Mouse (Mus musculus) heart, embryonic 11.5 days (tissue): ENCODE data around the gene Izumo1. TPM values are rescaled to one million over a fixed set of nuclear protein-coding genes. Genes with fewer than 3 reads are reported as not detected.
"Not testable (repeated sequence)": the region's sequence is repeated elsewhere in the genome, so short reads cannot be mapped to it uniquely, and the experiment has no call there.

Experiments
- ATAC-seq: fragments of 200-750 bp; cut with Nextera tagmentation; replicated peaks from 2 replicates; pipeline ENCODE4 v1.8.0; 2017; ENCODE audit warnings: moderate library complexity; ENCODE audit not compliant: insufficient number of reproducible peaks, low FRiP score, low TSS enrichment
- H3K27ac ChIP-seq: fragments of 300-500 bp; sonication (generic); 2 replicates; pipeline ENCODE4 v1.5.1; 2014; ENCODE audit warnings: mild to moderate bottlenecking, low read depth, low read length
- H3K27me3 ChIP-seq: fragments of 300-500 bp; sonication (generic); 2 replicates; pipeline ENCODE4 v1.6.1; 2014; ENCODE audit warnings: mild to moderate bottlenecking, low read length, mixed read lengths; ENCODE audit not compliant: control insufficient read depth, insufficient read depth
- H3K36me3 ChIP-seq: fragments of 300-500 bp; sonication (generic); 2 replicates; pipeline ENCODE4 v1.6.1; 2014; ENCODE audit warnings: mild to moderate bottlenecking, low read length, moderate library complexity, mixed read lengths; ENCODE audit not compliant: control insufficient read depth, insufficient read depth
- H3K4me1 ChIP-seq: fragments of 300-500 bp; sonication (generic); 2 replicates; pipeline ENCODE4 v1.6.1; 2014; ENCODE audit warnings: low read length; ENCODE audit not compliant: control insufficient read depth, insufficient read depth
- H3K4me2 ChIP-seq: fragments of 300-500 bp; sonication (generic); 2 replicates; pipeline ENCODE4 v1.6.1; 2014; ENCODE audit warnings: mild to moderate bottlenecking, moderate library complexity
- H3K4me3 ChIP-seq: fragments of 300-500 bp; sonication (generic); 2 replicates; pipeline ENCODE4 v1.5.1; 2014; ENCODE audit warnings: low read depth, low read length
- H3K9ac ChIP-seq: fragments of 300-500 bp; sonication (generic); 2 replicates; pipeline ENCODE4 v1.6.1; 2014; ENCODE audit warnings: mild to moderate bottlenecking, low read depth, low read length, moderate library complexity
- H3K9me3 ChIP-seq: fragments of 300-500 bp; sonication (generic); replicated peaks from 2 replicates; pipeline ENCODE4 v1.6.1; 2016; ENCODE audit warnings: low read length; ENCODE audit not compliant: control insufficient read depth
- WGBS: fragments of 180-500 bp; shearing (Covaris S2); extraction: QIAGEN DNeasy Blood & Tissue Kit; methylation state at CpG from one replicate; pipeline ENCODE4 v1.1.7; 2014; ENCODE audit not compliant: insufficient replicate concordance; 5-methylcytosine and 5-hydroxymethylcytosine counted together
- polyA plus RNA-seq: library from polyadenylated mRNA; unstranded; fragments of >200 nt; fragmentation: Nextera tagmentation; extraction: Ambion mirVana; gene quantifications from 2 replicates; pipeline ENCODE4 v1.2.1, GENCODE M21; 2014

The Izumo1 gene
- polyA plus RNA-seq, 1 experiment from 2014 or later = 0.34 TPM

DNA sequence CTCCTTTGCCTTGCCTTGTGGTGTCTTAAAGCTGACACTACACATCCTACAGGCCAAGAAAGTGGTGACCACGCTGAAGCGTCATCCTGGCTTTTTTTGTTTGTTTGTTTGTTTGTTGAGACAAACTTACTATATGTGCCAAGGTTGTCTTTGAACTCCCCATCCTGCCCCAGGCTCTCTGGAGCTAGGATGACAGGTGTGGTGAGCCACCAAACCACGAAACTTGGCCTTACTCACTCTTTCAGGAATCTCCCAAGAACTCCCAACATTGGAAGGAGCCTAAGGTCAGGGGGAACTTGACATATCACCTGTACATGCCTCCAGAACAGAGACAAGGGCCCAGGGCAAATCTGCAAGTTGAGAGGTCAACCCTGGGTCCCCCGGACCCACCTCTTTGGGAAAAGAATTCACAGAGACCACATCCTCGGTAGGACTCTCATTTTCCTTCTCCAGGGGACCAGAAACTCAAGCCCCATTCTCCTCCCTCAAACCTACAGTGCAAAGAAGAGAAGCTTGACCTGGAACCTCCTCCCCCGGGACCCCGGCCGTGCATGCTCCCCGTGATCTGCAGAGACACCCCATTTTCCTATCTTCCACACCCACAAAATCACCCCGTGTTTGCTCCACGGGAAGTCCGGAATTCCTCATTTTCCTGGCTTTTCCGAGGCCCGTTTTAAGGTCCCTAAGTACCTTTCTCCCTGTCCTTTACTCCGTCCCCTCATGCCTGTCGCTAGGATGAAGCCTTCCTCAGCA is 21.1 kb downstream of the Izumo1 start:
- Histone ChIP-seq H3K9ac (peak overlapping the region; percentile 80), H3K4me2 (peak overlapping the region; percentile 76), H3K9me3 (no peaks in the 10 kb centered on the region), H3K27me3 (no peaks in the 10 kb centered on the region; the same call in 1 of the 2 replicates), H3K4me1 (peaks cover 30% of the 10 kb centered on the region), H3K4me3 (peak overlapping the region; percentile 42), H3K27ac (peak overlapping the region; percentile 58), H3K36me3 (no peaks in the 10 kb centered on the region)
- ATAC-seq = no peak
- WGBS = 40% methylated on average over 16 of the region's 16 CpGs

DNA sequence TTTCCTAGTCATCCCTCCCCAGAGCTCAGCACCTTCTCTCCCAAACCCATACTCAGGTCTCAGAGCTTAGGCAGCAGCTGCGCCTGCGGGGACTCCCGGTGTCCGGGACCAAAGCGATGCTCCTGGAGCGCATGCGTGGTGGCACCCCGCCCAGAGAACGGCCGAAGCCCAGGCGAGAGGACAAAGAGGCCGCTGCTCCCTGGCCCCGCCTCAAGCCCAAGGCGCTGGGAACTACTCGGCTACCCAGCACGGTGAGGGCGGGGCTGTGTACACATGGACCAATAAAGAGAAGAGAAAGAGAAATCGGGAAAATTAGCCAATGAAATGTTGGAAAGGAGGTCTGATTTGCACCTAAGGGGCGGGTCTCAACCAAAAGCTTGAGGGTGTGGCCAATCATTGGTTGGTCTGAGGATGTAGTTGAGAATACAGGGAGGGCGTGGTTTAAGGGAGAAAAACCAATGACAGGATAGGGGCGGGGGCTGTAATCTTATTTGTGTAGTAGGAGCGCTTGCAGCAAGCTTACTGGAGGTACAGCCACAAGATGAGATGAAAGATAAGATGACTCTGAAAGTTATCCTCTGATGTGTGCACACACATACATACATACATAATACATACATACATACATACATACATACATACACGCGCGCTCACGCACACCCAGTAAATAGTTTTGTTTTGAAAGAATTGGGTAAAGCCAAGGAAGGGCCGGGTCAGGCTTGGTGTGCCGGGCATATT is 22.0 kb downstream of the Izumo1 start:
- Histone ChIP-seq H3K4me2 (peak overlapping the region; percentile 76), H3K27ac (peak overlapping the region; percentile 58), H3K4me3 (peak overlapping the region; percentile 42), H3K9me3 (no peaks in the 10 kb centered on the region), H3K36me3 (no peaks in the 10 kb centered on the region), H3K9ac (peak overlapping the region; percentile 80), H3K27me3 (no peaks in the 10 kb centered on the region; the same call in 1 of the 2 replicates), H3K4me1 (peaks cover 27% of the 10 kb centered on the region)
- peak; percentile 86 for ATAC-seq
- 4% methylated on average over 28 of the region's 28 CpGs for WGBS

DNA sequence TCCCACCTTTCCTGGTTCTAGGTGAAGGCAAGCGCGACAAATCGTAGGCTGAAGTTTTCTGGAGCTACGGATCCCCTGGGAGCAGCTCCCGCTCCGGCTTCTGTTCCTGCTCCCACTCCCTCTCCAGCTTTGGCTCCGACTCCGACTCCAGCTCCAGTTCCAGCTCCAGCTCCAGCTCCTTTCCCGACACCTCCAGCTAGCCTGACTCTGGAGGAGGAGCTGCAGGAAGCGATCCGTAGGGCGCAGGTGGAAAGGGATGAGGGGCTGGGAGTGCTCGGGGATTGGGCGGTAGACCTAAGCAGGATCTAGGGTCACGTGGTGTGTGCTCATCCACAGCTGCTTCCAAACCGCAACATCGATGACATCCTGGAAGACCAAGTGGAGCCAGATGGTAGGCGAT is 22.6 kb downstream of the Izumo1 start:
- peak overlapping the region; percentile 0; the same call in 1 of the 2 replicates for H3K9ac ChIP-seq
- ATAC-seq = no peak
- H3K4me2 ChIP-seq = peak overlapping the region; percentile 76
- WGBS = 10% methylated on average over 18 of the region's 18 CpGs
- peak overlapping the region; percentile 30; the same call in 1 of the 2 replicates for H3K27ac ChIP-seq
- H3K9me3 ChIP-seq = no peaks in the 10 kb centered on the region
- no peaks in the 10 kb centered on the region for H3K36me3 ChIP-seq
- peak overlapping the region; percentile 42 for H3K4me3 ChIP-seq
- H3K27me3 ChIP-seq = no peaks in the 10 kb centered on the region; the same call in 1 of the 2 replicates
- H3K4me1 ChIP-seq = peaks cover 31% of the 10 kb centered on the region

DNA sequence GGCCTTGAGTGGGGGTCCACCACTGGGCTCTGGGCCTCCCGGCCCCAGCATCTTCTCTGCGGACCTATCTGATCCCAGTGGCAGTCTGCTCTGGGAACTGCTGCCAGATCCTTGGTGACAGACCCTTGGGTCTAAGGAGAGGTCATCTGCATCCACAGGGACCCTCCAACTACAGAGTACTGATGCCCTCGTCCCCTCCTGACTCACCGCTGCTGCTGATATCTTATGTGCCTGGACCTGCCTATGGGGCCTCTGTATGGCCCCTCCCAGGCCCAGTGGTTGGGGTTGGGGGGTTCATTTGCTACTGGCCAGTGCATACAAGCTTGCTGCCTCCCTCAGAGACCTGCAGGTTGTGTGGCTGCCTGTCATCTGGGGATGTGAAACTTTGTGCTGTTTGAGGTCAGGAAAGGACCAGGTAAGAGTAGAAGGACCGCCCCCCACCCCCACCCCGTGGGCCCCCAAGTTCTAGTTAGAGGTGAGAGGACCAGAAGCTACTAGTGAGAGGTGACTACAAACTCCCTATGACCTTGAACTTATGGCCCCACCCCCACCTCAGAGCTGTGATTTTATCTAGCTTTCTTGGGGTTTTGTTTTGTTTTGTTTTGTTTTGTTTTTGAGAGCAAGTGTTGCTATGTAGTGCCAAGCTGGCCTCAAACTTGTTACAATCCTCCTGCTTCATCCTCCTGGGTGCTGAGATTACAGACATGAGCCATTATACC is 23.4 kb downstream of the Izumo1 start:
- no peaks in the 10 kb centered on the region for H3K9me3 ChIP-seq
- H3K36me3 ChIP-seq = no peaks in the 10 kb centered on the region
- 51% methylated on average over 6 of the region's 6 CpGs for WGBS
- no peak overlapping the region for H3K27ac ChIP-seq
- H3K27me3 ChIP-seq = no peaks in the 10 kb centered on the region; the same call in 1 of the 2 replicates
- H3K4me1 ChIP-seq = peaks cover 31% of the 10 kb centered on the region
- H3K9ac ChIP-seq = no peak overlapping the region
- no peak for ATAC-seq
- peak overlapping the region; percentile 76 for H3K4me2 ChIP-seq
- H3K4me3 ChIP-seq = no peak overlapping the region

DNA sequence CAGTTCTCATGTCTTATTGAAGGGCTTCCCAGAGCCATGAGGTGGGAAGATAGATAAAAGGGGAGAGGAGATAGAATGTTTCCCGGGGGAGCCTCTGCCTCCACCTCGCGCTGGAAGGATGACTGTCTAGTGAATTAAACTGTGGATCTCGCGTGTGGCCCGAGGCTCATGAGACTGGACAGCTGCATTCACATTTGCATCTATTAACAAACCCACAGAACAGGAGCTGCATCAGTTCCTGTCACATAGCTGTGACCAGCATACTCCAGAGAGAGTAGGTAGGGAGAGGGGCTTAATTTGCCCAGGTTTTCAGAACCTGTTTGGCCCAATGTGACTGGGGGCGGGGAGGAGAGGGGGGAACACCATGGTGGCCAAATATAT is 24.0 kb downstream of the Izumo1 start:
- no peak overlapping the region for H3K27ac ChIP-seq
- H3K9ac ChIP-seq = no peak overlapping the region
- ATAC-seq = no peak
- no peak overlapping the region for H3K4me2 ChIP-seq
- no peaks in the 10 kb centered on the region for H3K36me3 ChIP-seq
- 78% methylated on average over 7 of the region's 7 CpGs for WGBS
- H3K27me3 ChIP-seq = no peaks in the 10 kb centered on the region; the same call in 1 of the 2 replicates
- H3K4me1 ChIP-seq = peaks cover 30% of the 10 kb centered on the region
- H3K4me3 ChIP-seq = no peak overlapping the region
- H3K9me3 ChIP-seq = no peaks in the 10 kb centered on the region

DNA sequence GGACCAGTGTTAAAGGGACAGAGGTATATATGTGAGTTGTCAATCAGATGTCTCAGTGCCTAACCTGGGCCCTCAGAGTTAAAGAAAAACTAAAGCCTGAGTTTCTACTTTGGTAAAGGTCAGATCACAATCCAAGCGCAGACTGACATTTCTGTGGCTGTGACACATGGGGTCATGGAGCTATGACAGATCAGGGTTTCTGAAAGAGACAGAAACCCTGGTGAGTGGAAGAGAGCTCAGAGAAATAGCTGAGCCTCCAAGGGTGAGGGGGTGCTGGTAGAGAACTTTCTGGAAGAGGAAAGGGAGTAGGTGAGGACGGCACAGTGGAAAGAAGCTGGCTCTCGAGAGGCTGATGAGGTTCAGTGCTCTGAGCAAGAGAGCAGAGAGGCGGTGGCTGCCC is 25.1 kb downstream of the Izumo1 start:
- no peak for ATAC-seq
- WGBS = 73% methylated on average over 4 of the region's 4 CpGs
- H3K4me1 ChIP-seq = peaks cover 21% of the 10 kb centered on the region

DNA sequence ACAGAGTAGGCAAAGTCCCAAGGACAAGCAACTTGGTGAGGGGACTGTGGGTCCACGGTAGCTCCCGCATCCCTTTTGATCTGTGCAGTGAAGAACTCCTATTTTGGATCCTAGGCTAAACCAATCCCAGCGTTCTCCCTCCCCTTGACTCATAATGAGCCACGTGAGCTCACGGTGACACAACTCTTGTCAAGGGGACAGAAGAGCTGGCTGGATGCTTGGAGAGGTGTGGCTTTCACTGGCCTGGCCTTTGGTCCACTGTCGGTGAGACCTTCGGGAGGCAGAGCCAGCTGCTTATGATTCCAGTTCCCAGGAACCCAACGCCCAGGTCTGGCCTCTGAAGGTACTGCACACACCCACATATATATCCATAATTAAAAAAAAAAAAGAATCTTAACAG is 27.7 kb downstream of the Izumo1 start:
- Histone ChIP-seq H3K9me3 (no peaks in the 10 kb centered on the region), H3K4me2 (peak overlapping the region; percentile 37), H3K4me1 (peaks cover 8% of the 10 kb centered on the region), H3K4me3 (no peak overlapping the region), H3K27me3 (no peaks in the 10 kb centered on the region; the same call in 1 of the 2 replicates), H3K36me3 (no peaks in the 10 kb centered on the region), H3K9ac (no peak overlapping the region), H3K27ac (peak overlapping the region; percentile 46)
- peak; percentile 50; the same call in 1 of the 2 replicates for ATAC-seq
- 44% methylated on average over 8 of the region's 8 CpGs for WGBS

More for the DNA sequence above, 25.1 kb downstream of the Izumo1 start:
- no peaks in the 10 kb centered on the region; the same call in 1 of the 2 replicates for H3K27me3 ChIP-seq
- H3K9me3 ChIP-seq = no peaks in the 10 kb centered on the region
- no peaks in the 10 kb centered on the region for H3K36me3 ChIP-seq
- no peak overlapping the region for H3K4me3 ChIP-seq
- no peak overlapping the region for H3K4me2 ChIP-seq
- H3K9ac ChIP-seq = no peak overlapping the region
- no peak overlapping the region for H3K27ac ChIP-seq

DNA sequence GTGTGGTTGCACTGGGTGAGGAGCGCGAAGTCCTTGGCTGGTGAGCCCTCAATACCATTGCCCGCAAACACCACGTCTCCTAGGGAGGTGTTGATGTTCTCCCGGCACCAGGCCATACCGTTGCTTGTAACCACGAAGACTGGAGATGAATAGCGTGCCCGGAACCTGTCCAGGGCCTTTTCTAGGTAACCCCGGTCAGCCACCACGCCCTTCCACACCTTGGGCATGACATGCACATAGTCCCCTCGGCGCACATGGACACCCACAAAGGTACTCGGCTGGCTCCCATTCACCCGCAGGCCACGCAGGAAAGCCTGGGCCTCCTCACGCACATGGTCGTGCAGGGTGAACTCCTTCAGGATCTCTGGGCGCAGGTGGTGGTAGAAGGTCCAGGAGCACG is 28.9 kb downstream of the Izumo1 start:
- 90% methylated on average over 19 of the region's 20 CpGs for whole genome bisulfite sequencing
- H3K27ac ChIP-seq, H3K4me1 ChIP-seq, H3K9me3 ChIP-seq, H3K9ac ChIP-seq, H3K27me3 ChIP-seq, H3K36me3 ChIP-seq, ATAC-seq, H3K4me2 ChIP-seq, H3K4me3 ChIP-seq: not testable (repeated sequence)
